Mouse (Mus musculus): Measurements from ENCODE around the gene Gnat2.

- TF ChIP-seq TAL1 (IDR thresholded peaks at IDR 0.05; ENCODE audit: low read length) = no peak
- no peak for TF ChIP-seq GATA1 (IDR thresholded peaks at IDR 0.05; ENCODE audit: low read length)
These were observed 31.5 kb downstream of the Gnat2 start for GRCm38 (mm10) chr3:108124131-108124530.
